Mouse (Mus musculus) retina, adult 2 months (tissue): ENCODE results near the gene Wdr1.
"Not testable (repeated sequence)": the region's sequence is repeated elsewhere in the genome, so short reads cannot be mapped to it uniquely, and the experiment has no call there.

Experiments
- DNase-seq: peaks from one replicate; pipeline ENCODE4 v3.0.0-alpha.2; 2012; ENCODE audit warnings: low read depth, low spot score

Gene Wdr1

DNA sequence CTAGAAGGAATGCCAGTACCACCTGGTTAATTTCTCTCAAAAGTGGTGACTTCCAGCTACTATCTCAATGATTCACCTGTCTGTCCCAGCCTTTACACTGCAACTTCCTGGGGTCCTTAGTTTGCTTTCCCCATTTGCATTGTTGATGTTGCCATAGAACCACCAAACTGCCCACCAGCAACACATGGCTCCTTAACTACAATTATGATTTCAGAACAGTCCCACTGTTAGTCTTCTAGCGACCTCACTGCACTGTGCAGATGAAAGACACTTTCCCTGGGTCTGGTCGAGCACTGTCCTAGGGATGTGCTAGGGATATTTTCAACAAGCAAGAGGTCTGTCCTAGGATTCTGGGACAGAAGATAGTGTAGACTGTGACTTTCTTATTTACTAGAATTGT is at the start of gene Wdr1:
TSS of gene Wdr1 (minus strand) at position 101 of the 400 bp plus-strand sequence.
- no peak for DNase-seq

DNA sequence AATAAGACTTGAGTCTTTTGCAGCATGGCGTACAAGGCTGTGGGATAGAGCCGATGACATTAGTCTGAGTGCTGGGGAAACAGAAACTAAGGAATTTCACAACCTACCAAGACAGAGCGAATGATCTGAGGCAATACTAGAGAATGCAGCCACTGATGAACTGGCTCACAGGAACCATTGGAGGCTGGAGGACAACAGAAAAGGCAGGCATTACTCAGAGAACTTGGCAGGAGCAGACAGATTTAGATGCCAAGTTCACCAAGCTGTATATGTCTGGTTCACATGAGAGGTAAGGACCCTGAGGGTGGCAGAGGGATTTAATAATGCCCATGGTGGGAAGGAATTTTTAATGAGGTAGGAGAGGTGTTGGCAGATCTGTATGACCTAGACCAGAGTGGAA is 48.1 kb upstream of the Wdr1 start:
- DNase-seq, result no peak

DNA sequence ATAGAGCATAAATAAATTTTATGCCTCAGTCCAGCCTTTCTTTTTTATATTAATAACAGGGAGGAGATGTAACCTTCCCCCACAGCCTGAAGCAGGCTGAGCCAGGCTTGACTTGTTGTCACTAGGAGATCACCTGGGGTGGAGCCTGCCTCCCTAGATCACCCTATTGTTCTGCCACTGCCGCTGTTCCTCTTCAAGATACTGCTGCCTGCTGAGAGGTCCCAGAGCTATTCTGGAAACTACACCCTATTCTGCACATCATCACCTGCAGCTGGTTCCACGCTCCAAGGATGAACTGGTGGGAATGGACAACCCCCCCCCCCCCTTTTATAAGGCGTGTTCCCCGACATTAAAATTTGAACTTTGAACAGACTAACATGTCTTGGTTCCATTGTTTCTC is 45.2 kb upstream of the Wdr1 start:
- not testable (repeated sequence) for DNase-seq

DNA sequence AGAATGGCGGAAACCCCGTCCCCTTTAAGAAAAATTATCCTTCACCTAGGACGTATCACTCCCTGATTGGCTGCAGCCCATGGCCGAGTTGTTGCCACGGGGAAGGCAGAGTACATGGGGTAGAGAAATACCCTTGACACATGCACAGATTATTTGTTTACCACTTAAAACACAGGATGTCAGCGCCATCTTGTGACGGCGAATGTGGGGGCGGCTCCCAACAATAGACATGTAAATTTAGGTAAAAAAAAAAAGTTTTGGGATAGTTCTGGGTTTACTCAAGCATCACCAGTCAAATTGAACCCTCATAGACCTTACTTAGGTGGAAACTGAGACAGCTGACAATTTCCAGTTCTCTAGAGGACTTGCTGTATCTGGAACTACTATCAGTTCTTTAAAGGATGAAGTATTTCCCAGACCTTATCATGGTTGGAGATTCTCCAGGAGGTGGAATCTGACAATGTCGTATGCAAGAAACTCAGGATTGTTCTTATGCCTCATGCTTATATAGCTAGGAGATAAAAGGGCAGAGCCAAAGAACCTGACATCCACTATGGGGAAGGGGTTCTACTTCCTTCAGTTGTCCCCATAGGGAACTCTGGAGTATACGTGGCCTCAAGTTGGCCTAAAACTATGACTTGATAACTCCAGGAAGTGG is 35.8 kb upstream of the Wdr1 start:
- DNase-seq, result no peak

DNA sequence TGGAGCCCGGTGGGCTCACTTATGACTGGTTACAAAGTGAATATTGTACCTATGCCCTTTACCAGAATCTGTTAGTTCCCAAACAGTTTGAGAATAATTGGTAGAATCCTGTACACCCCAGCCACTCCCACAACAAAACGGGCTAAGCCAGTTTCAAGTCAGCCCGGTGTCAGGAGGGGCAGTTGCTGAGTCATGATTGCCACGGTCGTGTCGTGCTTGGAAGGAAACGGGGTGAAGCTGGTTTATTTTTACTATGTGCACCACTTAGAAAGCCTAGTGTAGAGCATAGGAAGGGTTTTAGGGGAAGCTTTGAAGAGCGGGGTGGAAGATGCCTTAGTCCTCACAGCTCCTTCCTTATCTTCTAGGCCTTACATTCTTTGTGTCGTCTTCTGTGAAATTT is 25.9 kb upstream of the Wdr1 start:
- no peak for DNase-seq

DNA sequence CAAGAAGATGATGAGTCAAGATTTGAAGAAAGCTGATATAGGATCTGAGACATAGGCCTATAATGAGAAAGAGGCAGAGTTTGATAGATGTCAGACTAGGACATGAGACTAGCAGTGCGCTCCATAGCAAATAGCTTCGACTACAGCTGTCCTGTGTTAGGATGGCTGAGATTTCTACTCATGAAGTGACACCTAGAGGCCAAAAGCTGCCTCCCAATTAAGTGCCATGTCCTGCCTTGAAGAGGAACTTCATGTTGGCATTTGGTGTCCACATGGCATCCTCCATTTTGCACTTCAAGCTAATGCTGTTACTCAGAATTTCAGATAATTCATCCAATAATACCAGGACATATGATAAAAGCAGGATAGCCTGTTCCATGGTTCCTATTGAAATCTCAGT is 22.4 kb upstream of the Wdr1 start:
- no peak for DNase-seq

DNA sequence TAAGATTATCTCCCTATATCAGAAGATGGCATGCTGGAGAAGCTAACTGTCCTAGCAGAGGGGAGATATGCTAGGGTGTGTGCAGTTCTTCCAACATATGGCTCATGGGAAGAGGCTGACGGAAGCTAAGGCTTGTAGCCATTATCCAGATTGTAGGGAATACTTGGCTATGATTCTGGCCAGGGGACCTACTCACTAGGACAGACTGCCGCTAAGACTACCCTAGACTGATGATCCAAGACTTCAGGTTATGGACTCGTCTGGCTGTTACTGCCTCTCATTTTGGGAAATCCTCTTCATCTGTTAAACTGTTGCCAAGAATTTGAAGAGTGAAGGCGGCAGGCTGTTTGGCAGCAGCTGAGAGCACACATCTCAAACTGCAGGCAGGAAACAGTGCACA is 20.0 kb upstream of the Wdr1 start:
- no peak for DNase-seq

DNA sequence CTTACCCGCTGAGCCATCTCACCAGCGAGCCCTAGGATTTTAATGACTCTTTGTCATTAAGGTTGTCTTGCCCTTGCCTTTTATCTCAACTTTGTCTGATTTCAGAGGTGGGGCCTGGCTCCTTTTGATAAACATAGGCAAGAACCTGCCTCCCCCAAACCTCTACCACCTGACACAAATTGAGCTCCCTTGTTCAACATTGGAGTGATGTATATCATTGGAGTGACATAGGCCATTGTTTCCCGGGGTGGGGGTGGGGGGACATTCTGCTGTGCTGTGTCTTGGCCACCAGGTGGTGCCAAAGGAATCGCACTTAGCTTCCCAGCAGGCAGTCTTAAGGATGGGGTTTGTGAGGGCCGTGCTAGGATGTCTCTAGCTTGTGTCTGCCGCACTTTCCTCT is 17.7 kb upstream of the Wdr1 start:
- no peak for DNase-seq

DNA sequence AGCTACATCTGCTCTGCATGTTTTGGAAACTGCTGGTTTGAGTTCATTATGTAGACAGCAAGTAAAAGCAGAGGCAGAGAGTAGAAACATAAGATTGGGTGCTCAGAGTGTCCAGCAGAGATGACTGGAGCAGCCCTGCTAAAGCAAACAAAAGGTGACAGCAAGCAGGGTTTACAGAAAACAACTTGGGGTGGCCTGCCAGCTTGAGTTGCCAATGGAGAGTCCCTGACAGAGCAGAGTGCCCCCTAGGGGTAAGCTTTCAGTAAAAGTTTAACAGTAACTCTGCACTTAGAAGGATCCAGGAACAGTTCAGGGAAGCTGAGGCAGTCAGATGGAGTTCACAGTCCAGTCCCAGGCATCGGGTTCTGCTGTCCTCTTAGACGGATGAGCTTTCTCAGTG is 7.9 kb upstream of the Wdr1 start:
- DNase-seq, result no peak

DNA sequence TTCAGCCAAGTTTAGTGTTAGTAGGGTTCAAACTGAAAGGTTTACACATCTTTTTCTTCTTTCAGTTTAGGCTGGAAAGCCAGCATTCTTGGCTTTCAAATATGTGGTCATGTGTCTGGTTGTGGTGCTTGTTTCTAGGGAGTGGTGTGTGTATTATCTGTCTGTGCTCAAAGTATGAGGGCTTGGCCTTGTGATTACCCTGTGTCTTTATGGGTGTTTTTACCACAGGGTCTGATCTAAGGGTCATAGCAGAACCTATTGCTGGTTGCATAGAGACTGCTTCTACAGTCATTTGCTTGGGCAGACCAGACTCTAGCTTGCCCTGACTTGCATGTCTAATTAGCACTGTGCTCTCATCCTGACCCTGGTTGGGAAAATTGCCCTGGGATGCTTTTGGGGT is 5.6 kb upstream of the Wdr1 start:
- no peak for DNase-seq

DNA sequence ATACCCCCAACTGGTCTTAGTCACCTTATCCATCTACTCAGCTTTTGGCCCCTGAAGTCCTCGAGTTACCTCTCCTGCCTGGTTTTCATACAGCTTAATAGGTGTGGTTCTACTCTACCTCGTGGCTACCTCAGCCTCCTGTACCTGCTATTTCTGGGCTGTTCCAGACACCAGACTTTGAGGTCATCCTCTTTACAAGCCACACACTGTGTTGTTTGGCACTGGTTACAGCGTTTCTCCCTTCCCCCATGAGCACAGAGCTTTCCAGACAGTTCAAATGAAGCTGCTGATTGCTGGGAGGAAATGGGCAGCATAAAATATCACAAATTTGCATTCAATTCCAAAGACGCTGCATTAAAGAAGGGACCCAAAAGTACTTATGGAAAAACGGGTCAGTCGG is 1.8 kb upstream of the Wdr1 start:
- DNase-seq, result no peak

DNA sequence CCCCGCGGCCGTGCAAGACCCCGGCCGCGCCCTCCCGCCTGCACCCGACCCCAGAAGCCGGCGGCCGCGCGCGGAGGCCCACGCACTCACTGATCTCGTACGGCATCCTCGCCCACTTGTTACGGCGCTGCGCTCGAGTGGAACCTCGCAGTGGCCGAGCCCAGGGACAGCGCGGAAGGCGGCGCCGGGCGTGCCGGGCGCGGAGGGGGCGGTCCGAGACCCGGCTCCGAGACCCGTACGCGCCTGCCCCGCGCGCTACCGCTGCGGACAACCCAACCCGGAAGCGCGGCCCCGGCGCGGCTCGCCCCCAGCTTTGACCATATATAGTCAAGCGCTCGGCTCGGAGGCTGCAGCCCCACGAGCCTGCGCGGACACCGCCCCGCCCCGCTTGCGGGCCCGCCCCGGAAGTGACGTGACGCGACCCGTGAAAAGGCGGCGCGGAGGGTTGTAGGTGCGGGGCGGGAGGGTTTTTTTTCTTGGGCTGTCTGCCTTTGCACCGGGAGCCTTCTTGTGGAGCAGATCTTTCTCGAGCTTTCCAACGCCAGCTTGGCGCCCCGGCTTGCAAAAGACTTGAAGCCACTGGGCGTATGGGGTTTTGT is 1.5 kb downstream of the Wdr1 start:
- peak; percentile 87 for DNase-seq

DNA sequence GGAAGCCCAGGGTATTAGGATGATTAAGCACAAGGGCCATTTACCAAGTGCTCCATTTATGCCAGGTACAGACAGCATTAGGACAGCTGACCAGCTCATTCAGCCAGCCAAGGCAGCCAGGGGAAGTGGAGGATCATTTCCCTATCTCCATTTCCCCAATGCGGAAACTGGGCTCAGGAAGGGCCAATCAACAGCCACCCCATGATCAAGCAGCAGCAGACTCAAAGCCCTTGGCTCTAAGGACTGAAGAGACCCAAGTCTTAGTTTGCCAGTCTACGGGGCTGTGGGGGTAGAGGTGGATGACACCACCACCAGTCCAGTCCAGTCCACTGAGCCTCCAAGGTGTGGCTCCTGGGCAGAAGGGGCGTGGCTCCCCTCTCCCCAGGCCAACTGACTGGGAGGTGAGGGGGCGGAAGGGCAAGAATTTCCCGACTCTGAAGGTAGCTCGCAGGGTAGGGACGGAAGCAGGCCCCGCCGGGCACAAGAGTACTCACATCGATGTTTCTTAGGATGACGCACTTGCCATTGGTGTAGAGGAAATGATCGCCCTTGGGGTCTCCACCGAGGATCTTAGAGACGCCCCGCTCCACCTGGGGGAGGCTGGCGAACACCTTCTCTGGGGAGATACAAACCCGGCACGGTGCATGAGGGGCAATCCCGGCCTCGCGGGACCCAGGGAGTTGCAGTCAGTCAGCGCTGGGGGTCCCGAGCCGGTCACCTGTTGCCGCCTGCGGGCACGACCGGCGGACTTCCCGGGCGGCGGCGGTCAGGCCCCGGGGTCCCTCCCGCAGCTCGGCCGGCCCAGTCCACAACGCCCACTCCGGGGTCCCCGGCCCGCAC is 2.2 kb downstream of the Wdr1 start:
- no peak for DNase-seq

DNA sequence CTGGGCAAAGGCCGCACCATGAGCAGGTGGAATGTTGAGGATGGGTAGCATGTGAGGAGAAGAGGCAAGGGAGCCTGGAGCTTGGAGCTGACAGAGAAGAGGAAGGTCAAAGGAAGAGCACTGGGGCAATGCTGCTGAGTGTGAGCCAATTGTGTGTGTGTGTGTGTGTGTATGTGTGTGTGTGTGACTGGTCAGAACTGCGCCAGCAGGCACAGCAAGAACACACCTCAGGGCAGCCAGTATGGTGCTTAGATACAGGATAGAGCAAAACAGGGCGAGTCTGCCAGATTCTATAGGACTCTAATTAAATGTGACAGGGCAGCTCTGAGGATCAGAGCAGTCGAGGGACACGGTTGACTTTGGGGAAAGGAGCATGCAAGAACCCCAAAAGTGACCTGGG is 4.2 kb downstream of the Wdr1 start:
- no peak for DNase-seq

DNA sequence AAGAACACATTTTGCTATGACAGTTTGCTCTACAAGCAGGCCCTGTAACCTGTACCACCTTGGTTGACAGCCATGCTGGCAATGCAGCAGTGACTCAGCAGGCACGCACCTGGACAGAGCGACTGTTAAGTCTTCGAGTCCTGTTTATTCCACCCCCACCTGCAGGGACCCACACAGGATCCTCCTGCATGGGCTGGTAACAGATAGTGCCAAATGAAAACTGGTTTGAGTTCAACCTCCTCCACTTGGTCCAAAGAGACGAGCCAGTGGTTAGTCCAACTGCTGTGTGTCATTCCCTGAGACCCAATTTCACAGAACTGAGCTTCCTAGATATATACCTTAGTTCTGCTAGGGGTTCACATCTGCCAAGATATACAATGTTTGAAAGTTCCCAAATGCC is 5.2 kb downstream of the Wdr1 start:
- no peak for DNase-seq

DNA sequence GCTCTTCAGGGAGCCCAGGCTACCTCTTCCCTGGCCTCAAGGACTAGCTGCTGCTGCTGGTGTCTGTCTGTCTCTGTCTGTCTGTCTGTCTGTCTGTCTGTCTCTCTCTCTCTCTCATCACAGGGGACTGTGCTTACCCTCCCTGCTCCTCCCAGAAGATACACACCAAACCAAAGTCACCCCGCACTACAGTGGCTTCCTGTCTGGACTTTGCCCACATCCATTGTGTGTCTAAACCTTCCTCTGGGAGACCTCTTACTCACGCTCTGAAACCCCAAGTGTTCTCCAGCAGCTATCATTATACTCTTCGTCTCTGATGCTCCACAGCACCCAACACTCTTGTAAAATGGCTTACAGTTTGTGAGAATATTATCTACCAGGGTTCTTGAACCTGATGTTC is 6.6 kb downstream of the Wdr1 start:
- DNase-seq, result no peak

DNA sequence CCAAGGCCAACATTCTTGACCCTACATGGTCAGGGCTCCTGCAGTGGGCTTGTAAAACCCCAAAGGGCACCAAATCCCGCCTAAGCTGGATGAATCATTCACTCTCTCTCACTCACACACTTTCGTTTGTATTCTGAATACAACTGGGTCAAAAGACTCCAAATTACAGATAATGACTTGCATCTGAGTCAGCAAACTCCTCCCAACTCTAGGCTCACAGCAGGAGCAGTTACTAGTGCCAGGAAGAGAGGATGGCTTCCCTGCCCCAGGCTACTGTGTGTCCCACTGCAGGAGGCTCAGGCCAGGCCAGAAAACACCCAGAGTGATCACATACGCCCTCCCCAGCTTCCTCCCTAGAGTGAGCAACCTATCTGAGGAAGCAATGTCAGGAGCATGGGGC is 9.1 kb downstream of the Wdr1 start:
- DNase-seq, result no peak

DNA sequence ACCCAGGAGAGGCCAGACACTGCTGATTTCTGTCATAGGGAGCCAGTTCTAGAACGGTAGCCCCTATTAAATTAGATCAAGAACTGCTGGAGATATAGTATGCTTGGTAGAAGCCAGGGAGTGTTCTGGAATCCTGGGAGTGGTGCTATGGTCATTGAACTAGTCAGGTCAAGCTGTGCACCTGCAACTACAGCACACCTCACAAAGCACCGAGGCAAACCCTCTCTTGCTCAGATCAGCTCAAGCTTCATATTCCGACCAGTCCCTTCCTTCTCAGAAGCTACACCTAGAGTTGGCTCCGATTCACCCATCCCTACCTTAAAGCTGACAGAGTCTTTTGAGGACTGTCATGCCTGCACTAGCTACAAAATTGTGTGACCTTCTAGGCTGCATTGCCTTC is 9.5 kb downstream of the Wdr1 start:
- no peak for DNase-seq

DNA sequence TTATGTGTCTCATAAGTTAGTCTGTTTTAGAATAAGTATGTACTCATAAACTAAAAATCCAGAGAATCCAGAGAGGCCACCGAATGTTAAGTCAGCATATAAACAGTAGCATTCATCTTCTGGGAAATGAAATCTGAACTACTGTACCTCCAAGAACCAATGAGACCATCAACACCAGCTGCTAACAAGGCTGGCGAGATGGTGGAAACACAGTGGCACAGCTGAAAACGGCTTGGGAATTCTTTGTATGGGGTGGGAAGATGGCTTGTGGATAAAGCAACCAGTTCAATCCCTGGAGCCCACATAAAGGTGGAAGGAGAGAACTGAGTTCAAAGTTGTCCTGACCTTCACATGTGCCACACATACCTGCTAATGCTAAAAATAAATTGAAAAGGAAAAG is 10.4 kb downstream of the Wdr1 start:
- no peak for DNase-seq

DNA sequence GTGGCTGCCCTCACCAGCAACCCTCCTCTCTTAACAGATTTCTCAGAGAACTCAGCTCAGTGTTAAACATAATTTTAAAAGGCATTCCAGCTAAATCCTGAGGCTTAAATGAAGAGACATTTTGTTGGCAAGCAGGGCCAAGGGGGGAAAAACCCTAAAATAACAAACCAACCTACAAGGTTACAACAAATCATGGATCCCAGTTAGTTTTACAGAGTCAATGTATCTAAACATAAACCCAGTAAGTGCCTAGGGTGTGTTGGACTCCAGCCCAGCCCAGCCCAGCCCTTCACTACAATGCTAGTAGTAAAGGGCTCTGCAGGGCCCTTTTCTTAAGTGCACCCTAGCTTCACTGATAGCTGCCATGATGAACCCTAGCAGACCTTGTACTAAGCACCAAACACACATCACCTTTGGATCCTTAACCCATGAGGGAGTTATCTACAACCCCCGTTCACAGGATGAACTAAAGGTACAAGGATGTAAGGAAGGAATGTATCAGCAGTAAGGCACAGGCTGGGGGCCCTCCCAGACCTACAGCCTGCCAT is 12.7 kb downstream of the Wdr1 start:
- DNase-seq, result no peak

DNA sequence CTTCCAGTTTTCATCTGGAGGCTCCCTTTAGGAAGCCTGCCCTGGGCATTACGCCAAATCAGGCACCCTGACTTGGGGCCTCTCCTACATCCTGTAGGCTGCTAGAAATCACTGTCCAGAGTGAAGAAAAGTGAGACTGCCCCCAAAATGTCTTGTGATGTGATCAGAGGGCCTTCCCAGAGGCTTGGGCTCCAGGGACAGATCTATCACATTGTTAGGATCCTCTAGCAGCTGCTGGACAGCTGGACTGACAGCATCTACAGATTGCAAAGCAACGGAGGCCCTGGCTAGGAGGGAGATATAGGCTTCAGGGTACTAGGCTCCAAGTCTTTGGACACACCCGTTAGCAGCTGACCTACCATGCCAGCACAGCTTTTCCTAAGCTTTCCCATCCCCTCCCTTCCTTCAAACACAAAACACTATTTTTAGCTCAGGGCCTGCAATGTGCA is 13.5 kb downstream of the Wdr1 start:
- DNase-seq, result no peak

DNA sequence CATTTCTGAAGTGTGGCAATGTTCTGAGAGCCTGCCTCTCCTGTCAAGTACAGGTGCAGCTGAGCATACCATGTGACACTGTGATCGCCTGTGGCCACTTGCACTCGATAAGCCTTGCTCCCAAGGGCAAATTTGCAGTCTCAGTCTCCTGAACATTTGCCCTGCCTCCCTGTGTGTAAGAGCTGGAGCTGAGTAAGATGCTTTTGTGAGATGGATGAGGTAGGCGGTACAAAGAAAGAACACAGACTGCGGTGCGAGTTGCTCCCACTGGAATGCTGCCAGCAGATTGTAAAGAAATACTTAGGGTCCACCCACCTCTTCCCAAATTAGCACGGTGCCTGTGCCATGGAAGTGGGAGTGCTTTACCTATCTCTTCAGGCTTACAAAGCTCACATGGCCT is 15.6 kb downstream of the Wdr1 start:
- no peak for DNase-seq
